Mouse (Mus musculus): ENCODE data around the gene Creb3l1.

Creb3l1 gene

GRCm38 (mm10) chr2:92024274-92024672, at the start of gene Creb3l1:
TSS of gene Creb3l1 (minus strand) at chr2:92024502.
- no peak for DNase-seq (ENCODE audit: low read depth, low spot score)

- no peak for DNase-seq (ENCODE audit: low read depth, low spot score)
Observed at GRCm38 (mm10) chr2:92071143-92071542, 46.8 kb upstream of the Creb3l1 start.

GRCm38 (mm10) chr2:92069630-92070029, 45.3 kb upstream of the Creb3l1 start:
- no peak for DNase-seq (ENCODE audit: low read depth, low spot score)

- DNase-seq (ENCODE audit: low read depth, low spot score): no peak
Observed at GRCm38 (mm10) chr2:92067600-92067999, 43.3 kb upstream of the Creb3l1 start.

- no peak for DNase-seq (ENCODE audit: low read depth, low spot score)
Observed at GRCm38 (mm10) chr2:92066899-92067298, 42.6 kb upstream of the Creb3l1 start.

- no peak for DNase-seq (ENCODE audit: low read depth, low spot score)
Observed at GRCm38 (mm10) chr2:92065938-92066337, 41.6 kb upstream of the Creb3l1 start.

- DNase-seq (ENCODE audit: low read depth, low spot score): no peak
Observed at GRCm38 (mm10) chr2:92065269-92065888, 41.1 kb upstream of the Creb3l1 start.

GRCm38 (mm10) chr2:92063106-92063505, 38.8 kb upstream of the Creb3l1 start:
- DNase-seq (ENCODE audit: low read depth, low spot score): no peak

GRCm38 (mm10) chr2:92061337-92061736, 37.0 kb upstream of the Creb3l1 start:
- DNase-seq (ENCODE audit: low read depth, low spot score): no peak

- no peak for DNase-seq (ENCODE audit: low read depth, low spot score)
Observed at GRCm38 (mm10) chr2:92060291-92060690, 36.0 kb upstream of the Creb3l1 start.

GRCm38 (mm10) chr2:92059481-92060220, 35.3 kb upstream of the Creb3l1 start:
- DNase-seq (ENCODE audit: low read depth, low spot score): peak; percentile 34

GRCm38 (mm10) chr2:92058936-92059335, 34.6 kb upstream of the Creb3l1 start:
- no peak for DNase-seq (ENCODE audit: low read depth, low spot score)

- DNase-seq (ENCODE audit: low read depth, low spot score): peak; percentile 81
Observed at GRCm38 (mm10) chr2:92058469-92058868, 34.2 kb upstream of the Creb3l1 start.

GRCm38 (mm10) chr2:92056760-92057159, 32.5 kb upstream of the Creb3l1 start:
- no peak for DNase-seq (ENCODE audit: low read depth, low spot score)

GRCm38 (mm10) chr2:92055831-92056236, 31.5 kb upstream of the Creb3l1 start:
- DNase-seq (ENCODE audit: low read depth, low spot score): peak; percentile 54

GRCm38 (mm10) chr2:92055101-92055813, 31.0 kb upstream of the Creb3l1 start:
- peak; percentile 88 for DNase-seq (ENCODE audit: low read depth, low spot score)

- DNase-seq (ENCODE audit: low read depth, low spot score): no peak
Observed at GRCm38 (mm10) chr2:92052754-92053153, 28.5 kb upstream of the Creb3l1 start.

- no peak for DNase-seq (ENCODE audit: low read depth, low spot score)
Observed at GRCm38 (mm10) chr2:92052188-92052587, 27.9 kb upstream of the Creb3l1 start.

GRCm38 (mm10) chr2:92048034-92048690, 23.9 kb upstream of the Creb3l1 start:
- DNase-seq (ENCODE audit: low read depth, low spot score): no peak

GRCm38 (mm10) chr2:92047601-92048000, 23.3 kb upstream of the Creb3l1 start:
- DNase-seq (ENCODE audit: low read depth, low spot score): no peak

GRCm38 (mm10) chr2:92043285-92043684, 19.0 kb upstream of the Creb3l1 start:
- no peak for DNase-seq (ENCODE audit: low read depth, low spot score)

GRCm38 (mm10) chr2:92041538-92041937, 17.2 kb upstream of the Creb3l1 start:
- DNase-seq (ENCODE audit: low read depth, low spot score): no peak
